Mouse (Mus musculus): Measurements from ENCODE around the gene Slc38a10.

DNA sequence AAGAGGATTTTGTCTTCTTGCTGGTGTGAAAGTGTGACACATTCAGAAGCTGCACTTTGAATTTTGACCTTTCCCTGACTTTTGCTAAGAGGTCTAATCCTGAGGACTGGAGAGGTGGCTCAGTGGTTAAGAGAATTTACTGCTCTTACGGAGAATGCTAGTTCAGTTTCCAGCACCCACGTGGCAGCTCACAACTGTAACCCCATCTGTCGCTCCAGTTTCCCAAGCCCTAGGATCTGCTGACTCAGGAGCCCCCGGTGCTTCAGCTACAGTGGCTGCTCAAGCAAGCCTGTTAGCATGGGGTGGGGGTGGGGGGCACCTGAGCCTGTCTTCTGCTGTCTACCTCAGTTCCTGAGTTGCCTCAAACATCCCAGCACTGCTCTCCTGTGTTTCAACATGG, 28.2 kb upstream of the Slc38a10 start:
- no peak for TF ChIP-seq POLR2A (IDR thresholded peaks at IDR 0.05; ENCODE audit: low read depth, low read length)
- TF ChIP-seq CTCF (IDR thresholded peaks at IDR 0.05; ENCODE audit: borderline replicate concordance, insufficient read depth, low read length), result no peak

Data from embryonic fibroblast, embryonic 13.5 days (primary cell).